Mouse (Mus musculus) midbrain, embryonic 16.5 days (tissue): ENCODE data around the gene Sept4. TPM values are rescaled to one million over a fixed set of nuclear protein-coding genes. Genes with fewer than 3 reads are reported as not detected.
A peak's percentile ranks its signal among the peaks of the same experiment; 100 is the strongest.

Experiments used
- ATAC-seq: fragments of 200-750 bp; cut with Nextera tagmentation; 2 replicates; pipeline ENCODE4 v1.8.0; 2017; ENCODE audit warnings: moderate TSS enrichment
- H3K27ac ChIP-seq: fragments of 300-500 bp; sonication (generic); 2 replicates; pipeline ENCODE4 v1.5.1; 2014; ENCODE audit warnings: mild to moderate bottlenecking, low read length, mixed read lengths
- H3K27me3 ChIP-seq: fragments of 300-500 bp; sonication (generic); 2 replicates; pipeline ENCODE4 v1.6.1; 2014; ENCODE audit warnings: low read depth, low read length, mixed read lengths; ENCODE audit not compliant: control insufficient read depth, insufficient read depth
- H3K36me3 ChIP-seq: fragments of 300-500 bp; sonication (generic); 2 replicates; pipeline ENCODE4 v1.6.1; 2014; ENCODE audit warnings: mild to moderate bottlenecking, low read length, moderate library complexity, mixed read lengths; ENCODE audit not compliant: control insufficient read depth, insufficient read depth
- H3K4me1 ChIP-seq: fragments of 300-500 bp; sonication (generic); 2 replicates; pipeline ENCODE4 v1.6.1; 2014; ENCODE audit warnings: mild to moderate bottlenecking, low read length, mixed read lengths; ENCODE audit not compliant: control insufficient read depth, insufficient read depth
- H3K4me2 ChIP-seq: fragments of 300-500 bp; sonication (generic); 2 replicates; pipeline ENCODE4 v1.6.1; 2014; ENCODE audit warnings: mild to moderate bottlenecking, low read length, mixed read lengths
- H3K4me3 ChIP-seq: fragments of 300-500 bp; sonication (generic); 2 replicates; pipeline ENCODE4 v1.5.1; 2014; ENCODE audit warnings: low read depth, mild to moderate bottlenecking, low read length, moderate library complexity, mixed read lengths
- H3K9ac ChIP-seq: fragments of 300-500 bp; sonication (generic); 2 replicates; pipeline ENCODE4 v1.6.1; 2014; ENCODE audit warnings: low read depth, low read length, mixed read lengths
- H3K9me3 ChIP-seq: fragments of 300-500 bp; sonication (generic); replicated peaks from 2 replicates; pipeline ENCODE4 v1.6.1; 2014; ENCODE audit warnings: mild to moderate bottlenecking, low read length, mixed read lengths; ENCODE audit not compliant: control insufficient read depth, poor library complexity, severe bottlenecking
- WGBS: fragments of 180-500 bp; shearing (Covaris S2); extraction: QIAGEN DNeasy Blood & Tissue Kit; methylation state at CpG from one replicate; pipeline ENCODE4 v1.1.7; 2014; 5-methylcytosine and 5-hydroxymethylcytosine counted together
- polyA plus RNA-seq: library from polyadenylated mRNA; unstranded; fragments of >200 nt; fragmentation: Nextera tagmentation; extraction: Ambion mirVana; gene quantifications from 2 replicates; pipeline ENCODE4 v1.2.1, GENCODE M21; 2015

Sept4 gene
- polyA plus RNA-seq, 1 experiment from 2014 or later: 33.6 TPM

DNA sequence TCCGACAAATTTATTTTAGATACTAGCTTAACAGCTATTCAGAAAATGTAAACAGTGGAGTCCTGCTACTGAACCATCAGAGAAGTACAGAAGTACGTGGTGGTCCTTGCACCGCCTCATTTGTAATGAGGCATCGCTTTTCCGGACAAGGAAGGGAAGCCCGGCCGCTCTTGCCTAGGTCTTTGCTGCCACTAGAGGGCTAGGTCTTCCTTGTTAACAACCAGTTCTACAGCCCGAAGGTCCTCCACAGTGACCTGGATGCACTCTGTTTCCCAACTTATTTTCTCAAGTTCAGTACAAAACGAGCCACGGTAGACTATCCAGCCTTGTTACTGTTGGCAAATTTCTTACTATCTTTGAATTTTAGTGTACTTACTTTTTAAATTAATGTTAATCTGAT, 61.2 kb downstream of the Sept4 start:
- H3K27me3 ChIP-seq: no peaks in the 10 kb centered on the region

GRCm38 (mm10) chr11:87638793-87639192, 70.1 kb downstream of the Sept4 start:
- no peaks in the 10 kb centered on the region for H3K9me3 ChIP-seq
- H3K36me3 ChIP-seq: peaks cover 6% of the 10 kb centered on the region; the same call in 1 of the 2 replicates
- peak overlapping the region; percentile 80 for H3K4me2 ChIP-seq
- peaks cover 7% of the 10 kb centered on the region for H3K4me1 ChIP-seq
- no peak overlapping the region for H3K27ac ChIP-seq
- WGBS: 11% methylated on average over 2 of the region's 2 CpGs
- peak overlapping the region; percentile 77 for H3K9ac ChIP-seq
- ATAC-seq: no peak
- no peaks in the 10 kb centered on the region for H3K27me3 ChIP-seq
- peak overlapping the region; percentile 43 for H3K4me3 ChIP-seq

More for the DNA sequence above, 61.2 kb downstream of the Sept4 start:
- H3K4me2 ChIP-seq: no peak overlapping the region
- no peaks in the 10 kb centered on the region for H3K9me3 ChIP-seq
- H3K36me3 ChIP-seq: no peaks in the 10 kb centered on the region; the same call in 1 of the 2 replicates
- no peak overlapping the region for H3K4me3 ChIP-seq
- H3K27ac ChIP-seq: no peak overlapping the region
- ATAC-seq: no peak
- 33% methylated on average over 10 of the region's 10 CpGs for WGBS
- no peak overlapping the region for H3K9ac ChIP-seq
- no peaks in the 10 kb centered on the region for H3K4me1 ChIP-seq

- H3K4me2 ChIP-seq: peak overlapping the region; percentile 80
- no peaks in the 10 kb centered on the region for H3K27me3 ChIP-seq
- peak overlapping the region; percentile 43 for H3K4me3 ChIP-seq
- under 1% methylated on average over 29 of the region's 29 CpGs for WGBS
- peaks cover 7% of the 10 kb centered on the region for H3K4me1 ChIP-seq
- H3K27ac ChIP-seq: no peak overlapping the region
- ATAC-seq: 0 out of 2 replicates have a peak, but pooled peaks have one; percentile 25
- H3K9ac ChIP-seq: peak overlapping the region; percentile 77
- no peaks in the 10 kb centered on the region for H3K9me3 ChIP-seq
- H3K36me3 ChIP-seq: peaks cover 6% of the 10 kb centered on the region; the same call in 1 of the 2 replicates
These were observed 70.5 kb downstream of the Sept4 start for GRCm38 (mm10) chr11:87639206-87639605.

Other genes with a start within 250 kb of the Sept4 start
- gene Ppm1e, start 209.9 kb upstream of the Sept4 start, polyA plus RNA-seq: 24.1 and 25.8 TPM in 2 replicates
- 3.6 and 4.0 TPM in 2 replicates for gene Rad51c, start 163.9 kb upstream of the Sept4 start, polyA plus RNA-seq
- 0.29 and 0.39 TPM in 2 replicates for gene Tex14, start 163.8 kb upstream of the Sept4 start, polyA plus RNA-seq
- gene Gm11492, start 2.2 kb upstream of the Sept4 start, polyA plus RNA-seq: not detected in 2 replicates
- gene Mtmr4, start 23.3 kb downstream of the Sept4 start, polyA plus RNA-seq: 54.5 and 58.2 TPM in 2 replicates
- gene Hsf5, start 48.3 kb downstream of the Sept4 start, polyA plus RNA-seq: 0.39 and 0.57 TPM in 2 replicates
- 0.68 and 1.4 TPM in 2 replicates for gene Rnf43, start 93.8 kb downstream of the Sept4 start, polyA plus RNA-seq
- 127 TPM in 2 replicates for gene Supt4a, start 168.6 kb downstream of the Sept4 start, polyA plus RNA-seq
- gene Tspoap1, start 191.6 kb downstream of the Sept4 start, polyA plus RNA-seq: 62.6 and 68.5 TPM in 2 replicates
- gene Mpo, start 224.7 kb downstream of the Sept4 start, polyA plus RNA-seq: 0.08 and 0.22 TPM in 2 replicates